ENCODE assay signal across 8 mouse cellular contexts in genomic region chr17:86167320-86168230, GRCm38 (mm10). TPM values are rescaled to one million over a fixed set of nuclear protein-coding genes. Genes with fewer than 3 reads are reported as not detected.
DNase-seq lines count a peak whose midpoint lies in the region; ATAC-seq and TF ChIP-seq lines count a peak whose summit lies in the region.

Gene Prkce (plus strand): TSS chr17:86167785.

- H3K4me3 ChIP-seq in gastrocnemius, adult 2 months, result peak within 1 kb of the TSS; percentile 79
- peak within 1 kb of the TSS; percentile 83 for H3K4me3 ChIP-seq in hindbrain, postnatal 0 days (ENCODE audit: low read length)

- no peaks in the 10 kb centered on the region for H3K9me3 ChIP-seq in hindbrain, postnatal 0 days (ENCODE audit: low read length)

- peak within 1 kb of the TSS; percentile 79 for H3K9ac ChIP-seq in hindbrain, postnatal 0 days (replicated peaks; ENCODE audit: low read length)

- H3K27me3 ChIP-seq in hindbrain, postnatal 0 days (ENCODE audit: insufficient read depth, low read length), result no peaks in the 10 kb centered on the region

- peak; percentile 51 for TF ChIP-seq CTCF in gastrocnemius, adult 2 months (IDR thresholded peaks at IDR 0.05)
- TF ChIP-seq CTCF in hindbrain, postnatal 0 days (IDR thresholded peaks at IDR 0.05; ENCODE audit: low read depth), result peak; percentile 55; the same call in 1 of the 2 replicates

- no peaks in the 10 kb centered on the region for H3K36me3 ChIP-seq in hindbrain, postnatal 0 days (ENCODE audit: insufficient read depth, low read length)

- H3K4me2 ChIP-seq in hindbrain, postnatal 0 days (ENCODE audit: low read depth, low read length), result peak within 1 kb of the TSS; percentile 86

- peaks cover 26% of the 10 kb centered on the region for H3K4me1 ChIP-seq in hindbrain, postnatal 0 days (ENCODE audit: insufficient read depth, low read length)

- ATAC-seq in activated CD4-positive, CD25-positive, alpha-beta regulatory T cell, adult 4 months, result peak; percentile 75
- ATAC-seq in common myeloid progenitor, adult 5-6 weeks (replicated peaks; ENCODE audit: low read depth, poor library complexity, severe bottlenecking), result peak; percentile 45
- peak; percentile 75 for ATAC-seq in hindbrain, postnatal 0 days
- ATAC-seq in megakaryocyte-erythroid progenitor cell, adult 5-6 weeks (replicated peaks; ENCODE audit: low FRiP score, low TSS enrichment, poor library complexity, severe bottlenecking), result peak; percentile 40

- peak within 1 kb of the TSS; percentile 100 for H3K27ac ChIP-seq in gastrocnemius, adult 2 months
- peak within 1 kb of the TSS; percentile 83 for H3K27ac ChIP-seq in hindbrain, postnatal 0 days

- WGBS in hindbrain, postnatal 0 days, result 1% methylated on average over 78 of the region's 115 CpGs

- intact Hi-C loops in gastrocnemius, adult 2 months (cut with DNase I), result loop anchor here (10.0 kb wide), 1 partner anchor 737 kb away; no protein-coding TSS in a partner anchor
- intact Hi-C loops in left cerebral cortex, postnatal 14 days (cut with DNase I), result loop anchor here (5.0 to 10.0 kb wide), 5 partner anchors 70 to 647 kb away; no protein-coding TSS in a partner anchor

- peak; percentile 89 for DNase-seq in gastrocnemius, adult 2 months
- DNase-seq in hindbrain, postnatal 0 days (ENCODE audit: low spot score), result peak; percentile 94
- DNase-seq in left cerebral cortex, postnatal 14 days (ENCODE audit: low spot score in 2 of 2), result peak; percentile 82 to 85
- peak; percentile 71 for DNase-seq in right cerebral cortex, postnatal 14 days
- DNase-seq in urinary bladder, postnatal 25 days (ENCODE audit: low spot score), result peak; percentile 74

RNA-seq across cellular contexts. Expression of gene Prkce, which starts in this region (rescaled TPM):
- 1 to 10 TPM; 2.1 to 2.9 TPM for polyA plus RNA-seq in activated CD4-positive, CD25-positive, alpha-beta regulatory T cell, adult 4 months (2017; shearing (Covaris generic))
- total RNA-seq in common myeloid progenitor, adult 5-6 weeks (2017), result 6.4 and 9.7 TPM in 2 replicates
- 10 to 100 TPM in 1 of 2 experiments, 1 to 10 TPM in 1; 9.3 to 10.2 TPM for total RNA-seq in gastrocnemius, adult 2 months (2021)
- 53.5 and 55.8 TPM in 2 replicates for total RNA-seq in hindbrain, postnatal 0 days (2014; rRNA removed)
- 47.4 and 50.8 TPM in 2 replicates for polyA plus RNA-seq in hindbrain, postnatal 0 days (2015; fragmentation: Nextera tagmentation; extraction: Ambion mirVana)
- 100 to 1,000 TPM; 248 to 271 TPM for total RNA-seq in left cerebral cortex, postnatal 14 days (2021)
- total RNA-seq in megakaryocyte-erythroid progenitor cell, adult 5-6 weeks (2014; fragmentation: Nextera tagmentation), result 3.8 and 5.3 TPM in 2 replicates
- total RNA-seq in megakaryocyte-erythroid progenitor cell, adult 5-6 weeks (2017), result 1.7 and 5.7 TPM in 2 replicates

Comparison
In these comparisons a context has a peak if more than half of its experiments do, and no peak if none do; other contexts are left out.
1. Peak in every context shown above with its lines: DNase-seq, ATAC-seq, H3K4me3 ChIP-seq and H3K27ac ChIP-seq.
2. RNA of gene Prkce (polyA plus RNA-seq): 47.4 to 50.8 TPM in hindbrain, postnatal 0 days; 2.1 to 2.9 TPM in activated CD4-positive, CD25-positive, alpha-beta regulatory T cell, adult 4 months; every median in the first group is over 10 times any median in the second.